Mouse (Mus musculus) heart, adult 2 months (tissue): Measurements from ENCODE around the gene Ap4s1.

Source experiments
- CTCF ChIP-seq: fragments of 200-600 bp; IDR thresholded peaks from 2 replicates; pipeline ENCODE4 v1.8.1; 2022; ENCODE audit warnings: antibody characterized with exemption, mild to moderate bottlenecking, moderate library complexity
- EP300 ChIP-seq: fragments of 200-500 bp; IDR thresholded peaks from 2 replicates; pipeline ENCODE4 v1.6.1; 2011; ENCODE audit warnings: low read depth, low read length, control low read depth; ENCODE audit not compliant: insufficient read depth

GRCm38 (mm10) chr12:51705778-51706177 lies 14.9 kb downstream of the Ap4s1 start:
- no peak for TF ChIP-seq CTCF
- TF ChIP-seq EP300 = no peak
